Mouse (Mus musculus): ENCODE results near the gene Ogfrl1. TPM values are rescaled to one million over a fixed set of nuclear protein-coding genes. Genes with fewer than 3 reads are reported as not detected.

Ogfrl1 gene
- total RNA-seq, 2 experiments from 2014 or later = 34.8 to 57.4 TPM

DNA sequence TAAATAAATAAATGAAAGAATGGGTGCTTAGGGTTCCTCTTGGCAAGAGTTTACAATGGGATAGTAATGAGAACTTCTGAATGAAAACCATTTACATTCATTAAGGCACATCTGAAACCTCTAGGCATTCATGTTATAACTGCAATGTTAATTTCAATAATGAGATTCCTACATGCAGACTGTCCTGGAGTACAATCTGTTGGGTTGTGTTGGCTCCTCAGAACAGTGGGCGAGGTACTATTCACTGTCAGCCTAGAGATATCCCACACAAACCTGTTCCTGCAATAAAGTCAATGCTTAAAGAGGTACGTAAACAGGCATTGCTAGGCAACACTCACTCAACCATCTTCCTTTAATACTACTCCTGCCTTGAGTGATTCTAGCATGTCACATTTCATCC is 32.0 kb downstream of the Ogfrl1 start:
- no peak for ATAC-seq (replicated peaks; ENCODE audit: low FRiP score, poor library complexity, severe bottlenecking)

- no peak for ATAC-seq (replicated peaks; ENCODE audit: low FRiP score, poor library complexity, severe bottlenecking)
Measured at GRCm38 (mm10) chr1:23352895-23353294, 44.7 kb downstream of the Ogfrl1 start.

DNA sequence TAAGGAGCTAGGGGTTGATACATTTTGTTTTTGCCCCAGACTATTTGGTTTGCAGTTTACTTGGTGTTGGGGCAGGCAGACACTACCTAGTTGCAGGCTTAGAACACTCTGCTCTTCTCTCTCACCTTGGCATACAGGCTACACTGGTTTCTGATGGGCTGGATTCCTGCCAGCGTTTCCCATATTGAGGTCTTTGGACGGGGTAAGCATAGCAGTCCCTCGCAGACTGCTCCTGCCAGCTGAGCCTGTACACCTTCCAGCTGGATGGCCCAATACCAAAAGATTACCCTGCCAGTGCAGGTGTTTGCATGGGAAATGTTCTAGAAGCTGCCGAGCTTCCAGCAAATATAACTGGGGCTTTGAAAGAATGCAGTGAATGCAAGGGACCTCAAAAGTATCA is 45.8 kb downstream of the Ogfrl1 start:
- no peak for ATAC-seq (replicated peaks; ENCODE audit: low FRiP score, poor library complexity, severe bottlenecking)

GRCm38 (mm10) chr1:23345633-23346032 is 51.9 kb downstream of the Ogfrl1 start:
- no peak for ATAC-seq (replicated peaks; ENCODE audit: low FRiP score, poor library complexity, severe bottlenecking)

- no peak for ATAC-seq (replicated peaks; ENCODE audit: low FRiP score, poor library complexity, severe bottlenecking)
Measured at GRCm38 (mm10) chr1:23342864-23343263, 54.7 kb downstream of the Ogfrl1 start.

- no peak for ATAC-seq (replicated peaks; ENCODE audit: low FRiP score, poor library complexity, severe bottlenecking)
Measured at GRCm38 (mm10) chr1:23342224-23342623, 55.3 kb downstream of the Ogfrl1 start.

GRCm38 (mm10) chr1:23335726-23336363 is 61.7 kb downstream of the Ogfrl1 start:
- peak; percentile 93 for ATAC-seq (replicated peaks; ENCODE audit: low FRiP score, poor library complexity, severe bottlenecking)

- ATAC-seq (replicated peaks; ENCODE audit: low FRiP score, poor library complexity, severe bottlenecking) = peak; percentile 67
Measured at GRCm38 (mm10) chr1:23335050-23335449, 62.5 kb downstream of the Ogfrl1 start.

GRCm38 (mm10) chr1:23332192-23332591 is 65.4 kb downstream of the Ogfrl1 start:
- ATAC-seq (replicated peaks; ENCODE audit: low FRiP score, poor library complexity, severe bottlenecking) = no peak

DNA sequence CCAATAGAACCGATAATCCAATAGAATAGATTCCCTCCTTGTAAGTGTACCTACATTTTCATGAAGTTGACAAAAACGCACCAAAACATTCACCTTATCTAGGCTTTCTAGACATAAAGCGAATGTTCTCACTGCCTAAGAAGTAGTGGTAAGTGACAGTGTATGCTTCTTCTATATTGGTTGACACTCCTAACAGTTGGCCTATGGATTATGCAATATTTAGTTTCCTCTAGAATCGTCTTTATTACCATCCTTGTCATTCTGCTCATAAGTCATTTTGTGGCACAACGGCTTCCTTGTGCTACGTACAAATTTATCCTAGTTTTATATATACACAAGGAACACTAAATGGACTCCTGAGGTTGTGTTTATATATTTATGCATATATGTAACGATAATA is 72.4 kb downstream of the Ogfrl1 start:
- no peak for ATAC-seq (replicated peaks; ENCODE audit: low FRiP score, poor library complexity, severe bottlenecking)

DNA sequence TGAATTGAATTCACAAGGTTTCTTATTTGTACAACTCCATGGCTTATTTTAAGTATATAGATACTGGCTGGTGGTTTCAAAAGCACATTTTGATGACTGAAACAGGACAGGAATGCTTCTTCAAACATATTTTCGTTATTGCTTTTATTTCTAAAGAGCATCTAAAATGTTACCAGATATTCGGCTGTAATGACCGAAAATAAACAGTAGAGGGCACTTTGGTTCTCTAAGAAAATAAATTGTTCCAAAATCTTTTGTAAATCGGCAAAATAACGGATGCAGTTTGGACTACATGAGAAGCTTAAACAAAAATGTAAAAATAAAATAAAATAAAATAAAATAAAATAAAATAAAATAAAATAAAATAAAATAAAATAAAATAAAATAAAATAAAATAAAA is 73.3 kb downstream of the Ogfrl1 start:
- ATAC-seq (replicated peaks; ENCODE audit: low FRiP score, poor library complexity, severe bottlenecking) = no peak

DNA sequence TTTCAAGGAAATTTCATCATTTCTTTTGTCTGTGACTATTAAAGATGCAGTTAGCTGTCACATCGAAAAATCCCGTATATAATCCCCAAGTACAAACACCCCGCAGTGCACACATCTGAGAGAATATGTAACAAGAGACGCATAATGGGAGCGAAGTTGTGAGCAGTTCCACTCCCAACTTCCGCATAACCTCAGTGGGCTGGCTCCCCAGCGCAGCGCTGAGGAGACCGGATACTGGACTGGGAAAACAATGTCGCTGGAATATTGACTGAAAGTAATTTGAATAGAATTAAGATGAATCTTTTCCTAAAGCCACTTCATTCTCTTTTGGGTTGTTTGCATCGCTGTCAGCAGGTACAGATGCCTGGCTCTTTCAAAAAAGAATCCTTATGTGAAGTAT is 74.3 kb downstream of the Ogfrl1 start:
- ATAC-seq (replicated peaks; ENCODE audit: low FRiP score, poor library complexity, severe bottlenecking) = no peak

- no peak for ATAC-seq (replicated peaks; ENCODE audit: low FRiP score, poor library complexity, severe bottlenecking)
Measured at GRCm38 (mm10) chr1:23322208-23322607, 75.4 kb downstream of the Ogfrl1 start.

- ATAC-seq (replicated peaks; ENCODE audit: low FRiP score, poor library complexity, severe bottlenecking) = no peak
Measured at GRCm38 (mm10) chr1:23321331-23321851, 76.2 kb downstream of the Ogfrl1 start.

GRCm38 (mm10) chr1:23320591-23321195 is 76.9 kb downstream of the Ogfrl1 start:
- no peak for ATAC-seq (replicated peaks; ENCODE audit: low FRiP score, poor library complexity, severe bottlenecking)

All from erythroid progenitor cell, adult 5-6 weeks (primary cell).